Mouse (Mus musculus): ENCODE data around the gene Pla1a. TPM values are rescaled to one million over a fixed set of nuclear protein-coding genes. Genes with fewer than 3 reads are reported as not detected.

Gene Pla1a
- polyA plus RNA-seq, 1 experiment from 2014 or later, result 1.1 TPM

GRCm38 (mm10) chr16:38359857-38360256, 73.1 kb downstream of the Pla1a start:
- no peak for DNase-seq (ENCODE audit: low spot score)
- 61% methylated on average over 3 of the region's 3 CpGs for WGBS
- H3K9ac ChIP-seq (ENCODE audit: low read depth, low read length), result no peak overlapping the region
- H3K4me2 ChIP-seq (ENCODE audit: low read depth, low read length), result no peak overlapping the region
- no peaks in the 10 kb centered on the region for H3K9me3 ChIP-seq (ENCODE audit: control insufficient read depth, low read length)
- H3K27ac ChIP-seq (replicated peaks; ENCODE audit: low read depth, low read length), result no peak overlapping the region
- no peak overlapping the region for H3K4me3 ChIP-seq (ENCODE audit: low read depth, low read length)
- no peaks in the 10 kb centered on the region for H3K27me3 ChIP-seq (replicated peaks; ENCODE audit: control insufficient read depth, insufficient read depth, low read length)
- ATAC-seq (ENCODE audit: low read depth), result no peak
- no peaks in the 10 kb centered on the region for H3K36me3 ChIP-seq (ENCODE audit: control insufficient read depth, insufficient read depth, low read length)
- no peaks in the 10 kb centered on the region for H3K4me1 ChIP-seq (ENCODE audit: control insufficient read depth, insufficient read depth, low read length)

- DNase-seq (ENCODE audit: low spot score), result no peak
- 97% methylated on average over 2 of the region's 2 CpGs for WGBS
These were observed 73.7 kb downstream of the Pla1a start for GRCm38 (mm10) chr16:38359241-38359640.

GRCm38 (mm10) chr16:38358256-38358812, 74.6 kb downstream of the Pla1a start:
- ATAC-seq (ENCODE audit: low read depth), result no peak
- H3K9ac ChIP-seq (ENCODE audit: low read depth, low read length), result no peak overlapping the region
- H3K4me1 ChIP-seq (ENCODE audit: control insufficient read depth, insufficient read depth, low read length), result no peaks in the 10 kb centered on the region
- H3K9me3 ChIP-seq (ENCODE audit: control insufficient read depth, low read length), result no peaks in the 10 kb centered on the region
- 90% methylated on average over 6 of the region's 6 CpGs for WGBS
- H3K27ac ChIP-seq (replicated peaks; ENCODE audit: low read depth, low read length), result no peak overlapping the region
- no peaks in the 10 kb centered on the region for H3K27me3 ChIP-seq (replicated peaks; ENCODE audit: control insufficient read depth, insufficient read depth, low read length)
- DNase-seq (ENCODE audit: low spot score), result no peak
- H3K4me3 ChIP-seq (ENCODE audit: low read depth, low read length), result no peak overlapping the region
- H3K4me2 ChIP-seq (ENCODE audit: low read depth, low read length), result no peak overlapping the region
- no peaks in the 10 kb centered on the region for H3K36me3 ChIP-seq (ENCODE audit: control insufficient read depth, insufficient read depth, low read length)

More at GRCm38 (mm10) chr16:38359241-38359640, 73.7 kb downstream of the Pla1a start:
- no peak for ATAC-seq (ENCODE audit: low read depth)
- H3K36me3 ChIP-seq (ENCODE audit: control insufficient read depth, insufficient read depth, low read length), result no peaks in the 10 kb centered on the region
- H3K4me1 ChIP-seq (ENCODE audit: control insufficient read depth, insufficient read depth, low read length), result no peaks in the 10 kb centered on the region
- H3K9me3 ChIP-seq (ENCODE audit: control insufficient read depth, low read length), result no peaks in the 10 kb centered on the region
- no peak overlapping the region for H3K9ac ChIP-seq (ENCODE audit: low read depth, low read length)
- no peak overlapping the region for H3K4me2 ChIP-seq (ENCODE audit: low read depth, low read length)
- no peak overlapping the region for H3K4me3 ChIP-seq (ENCODE audit: low read depth, low read length)
- no peaks in the 10 kb centered on the region for H3K27me3 ChIP-seq (replicated peaks; ENCODE audit: control insufficient read depth, insufficient read depth, low read length)
- no peak overlapping the region for H3K27ac ChIP-seq (replicated peaks; ENCODE audit: low read depth, low read length)

- Histone ChIP-seq H3K4me3 (ENCODE audit: low read depth, low read length) (no peak overlapping the region), H3K36me3 (ENCODE audit: control insufficient read depth, insufficient read depth, low read length) (peaks cover 31% of the 10 kb centered on the region), H3K27ac (replicated peaks; ENCODE audit: low read depth, low read length) (no peak overlapping the region), H3K4me1 (ENCODE audit: control insufficient read depth, insufficient read depth, low read length) (no peaks in the 10 kb centered on the region), H3K9ac (ENCODE audit: low read depth, low read length) (no peak overlapping the region), H3K27me3 (replicated peaks; ENCODE audit: control insufficient read depth, insufficient read depth, low read length) (no peaks in the 10 kb centered on the region), H3K9me3 (ENCODE audit: control insufficient read depth, low read length) (no peaks in the 10 kb centered on the region), H3K4me2 (ENCODE audit: low read depth, low read length) (no peak overlapping the region)
- WGBS, result 91% methylated on average over 5 of the region's 5 CpGs
- DNase-seq (ENCODE audit: low spot score), result no peak
- ATAC-seq (ENCODE audit: low read depth), result no peak
These were observed 78.6 kb downstream of the Pla1a start for GRCm38 (mm10) chr16:38354185-38354913.

- Histone ChIP-seq H3K27me3 (replicated peaks; ENCODE audit: control insufficient read depth, insufficient read depth, low read length) (no peaks in the 10 kb centered on the region), H3K36me3 (ENCODE audit: control insufficient read depth, insufficient read depth, low read length) (peaks cover 35% of the 10 kb centered on the region), H3K4me3 (ENCODE audit: low read depth, low read length) (no peak overlapping the region), H3K9me3 (ENCODE audit: control insufficient read depth, low read length) (no peaks in the 10 kb centered on the region), H3K4me1 (ENCODE audit: control insufficient read depth, insufficient read depth, low read length) (no peaks in the 10 kb centered on the region), H3K9ac (ENCODE audit: low read depth, low read length) (no peak overlapping the region), H3K27ac (replicated peaks; ENCODE audit: low read depth, low read length) (no peak overlapping the region), H3K4me2 (ENCODE audit: low read depth, low read length) (no peak overlapping the region)
- WGBS, result 93% methylated on average over 2 of the region's 2 CpGs
- ATAC-seq (ENCODE audit: low read depth) (no peak), DNase-seq (ENCODE audit: low spot score) (no peak)
These were observed 79.3 kb downstream of the Pla1a start for GRCm38 (mm10) chr16:38353642-38354041.

GRCm38 (mm10) chr16:38352851-38353250, 80.1 kb downstream of the Pla1a start:
- ATAC-seq (ENCODE audit: low read depth), result no peak
- Histone ChIP-seq H3K9ac (ENCODE audit: low read depth, low read length) (no peak overlapping the region), H3K27me3 (replicated peaks; ENCODE audit: control insufficient read depth, insufficient read depth, low read length) (no peaks in the 10 kb centered on the region), H3K36me3 (ENCODE audit: control insufficient read depth, insufficient read depth, low read length) (peaks cover 35% of the 10 kb centered on the region), H3K27ac (replicated peaks; ENCODE audit: low read depth, low read length) (no peak overlapping the region), H3K4me2 (ENCODE audit: low read depth, low read length) (no peak overlapping the region), H3K9me3 (ENCODE audit: control insufficient read depth, low read length) (no peaks in the 10 kb centered on the region), H3K4me3 (ENCODE audit: low read depth, low read length) (no peak overlapping the region), H3K4me1 (ENCODE audit: control insufficient read depth, insufficient read depth, low read length) (no peaks in the 10 kb centered on the region)
- DNase-seq (ENCODE audit: low spot score), result no peak

- Histone ChIP-seq H3K27ac (replicated peaks; ENCODE audit: low read depth, low read length) (no peak overlapping the region), H3K9ac (ENCODE audit: low read depth, low read length) (no peak overlapping the region), H3K27me3 (replicated peaks; ENCODE audit: control insufficient read depth, insufficient read depth, low read length) (no peaks in the 10 kb centered on the region), H3K36me3 (ENCODE audit: control insufficient read depth, insufficient read depth, low read length) (peaks cover 35% of the 10 kb centered on the region), H3K9me3 (ENCODE audit: control insufficient read depth, low read length) (no peaks in the 10 kb centered on the region), H3K4me1 (ENCODE audit: control insufficient read depth, insufficient read depth, low read length) (0 out of 2 replicates have a peak, but pooled peaks cover 3% of the 10 kb centered on the region), H3K4me2 (ENCODE audit: low read depth, low read length) (no peak overlapping the region), H3K4me3 (ENCODE audit: low read depth, low read length) (no peak overlapping the region)
- DNase-seq (ENCODE audit: low spot score) (no peak), ATAC-seq (ENCODE audit: low read depth) (no peak)
- WGBS, result 76% methylated on average over 7 of the region's 7 CpGs
These were observed 80.9 kb downstream of the Pla1a start for GRCm38 (mm10) chr16:38352031-38352430.

- Histone ChIP-seq H3K36me3 (ENCODE audit: control insufficient read depth, insufficient read depth, low read length) (peaks cover 35% of the 10 kb centered on the region), H3K9ac (ENCODE audit: low read depth, low read length) (no peak overlapping the region), H3K27ac (replicated peaks; ENCODE audit: low read depth, low read length) (no peak overlapping the region), H3K27me3 (replicated peaks; ENCODE audit: control insufficient read depth, insufficient read depth, low read length) (no peaks in the 10 kb centered on the region), H3K4me2 (ENCODE audit: low read depth, low read length) (no peak overlapping the region), H3K9me3 (ENCODE audit: control insufficient read depth, low read length) (no peaks in the 10 kb centered on the region), H3K4me1 (ENCODE audit: control insufficient read depth, insufficient read depth, low read length) (0 out of 2 replicates have a peak, but pooled peaks cover 3% of the 10 kb centered on the region), H3K4me3 (ENCODE audit: low read depth, low read length) (no peak overlapping the region)
- ATAC-seq (ENCODE audit: low read depth) (no peak), DNase-seq (ENCODE audit: low spot score) (no peak)
- 76% methylated on average over 6 of the region's 6 CpGs for WGBS
These were observed 82.0 kb downstream of the Pla1a start for GRCm38 (mm10) chr16:38350939-38351338.

- H3K4me2 ChIP-seq (ENCODE audit: low read depth, low read length), result no peak overlapping the region
- H3K36me3 ChIP-seq (ENCODE audit: control insufficient read depth, insufficient read depth, low read length), result peaks cover 35% of the 10 kb centered on the region
- ATAC-seq (ENCODE audit: low read depth) (no peak), DNase-seq (ENCODE audit: low spot score) (no peak)
- 81% methylated on average over 7 of the region's 7 CpGs for WGBS
- H3K9me3 ChIP-seq (ENCODE audit: control insufficient read depth, low read length), result no peaks in the 10 kb centered on the region
- H3K4me3 ChIP-seq (ENCODE audit: low read depth, low read length), result no peak overlapping the region
- no peak overlapping the region for H3K27ac ChIP-seq (replicated peaks; ENCODE audit: low read depth, low read length)
- H3K27me3 ChIP-seq (replicated peaks; ENCODE audit: control insufficient read depth, insufficient read depth, low read length), result no peaks in the 10 kb centered on the region
- 0 out of 2 replicates have a peak, but pooled peaks cover 3% of the 10 kb centered on the region for H3K4me1 ChIP-seq (ENCODE audit: control insufficient read depth, insufficient read depth, low read length)
- no peak overlapping the region for H3K9ac ChIP-seq (ENCODE audit: low read depth, low read length)
These were observed 82.5 kb downstream of the Pla1a start for GRCm38 (mm10) chr16:38350361-38350855.
